Mouse (Mus musculus) thymus, adult 2 months (tissue): ENCODE measurements around the gene Fam241a. TPM values are rescaled to one million over a fixed set of nuclear protein-coding genes. Genes with fewer than 3 reads are reported as not detected.

Source experiments
- DNase-seq: peaks from one replicate; pipeline ENCODE4 v3.0.0; 2021
- H3K27ac ChIP-seq: fragments of 200-500 bp; 2 replicates; pipeline ENCODE4 v1.5.1; 2012; ENCODE audit warnings: low read length, control low read depth; ENCODE audit not compliant: control insufficient read depth, insufficient read depth
- H3K27me3 ChIP-seq: fragments of 200-500 bp; 2 replicates; pipeline ENCODE4 v1.6.1; 2012; ENCODE audit warnings: mild to moderate bottlenecking, low read length, moderate library complexity, mixed read lengths; ENCODE audit not compliant: control insufficient read depth, insufficient read depth
- H3K36me3 ChIP-seq: fragments of 200-500 bp; 2 replicates; pipeline ENCODE4 v1.6.1; 2012; ENCODE audit warnings: mild to moderate bottlenecking, low read length, moderate library complexity; ENCODE audit not compliant: control insufficient read depth, insufficient read depth
- H3K4me1 ChIP-seq: fragments of 200-500 bp; replicated peaks from 2 replicates; pipeline ENCODE4 v1.6.1; 2012; ENCODE audit warnings: low read length; ENCODE audit not compliant: control insufficient read depth, insufficient read depth
- H3K4me3 ChIP-seq: fragments of 200-500 bp; 2 replicates; pipeline ENCODE4 v1.5.1; 2012; ENCODE audit warnings: mild to moderate bottlenecking, low read length, control low read depth, moderate library complexity; ENCODE audit not compliant: control insufficient read depth, insufficient read depth
- CTCF ChIP-seq: fragments of 200-500 bp; IDR thresholded peaks from 2 replicates; pipeline ENCODE4 v1.5.1; 2012; ENCODE audit warnings: mild to moderate bottlenecking, control low read depth, low read length, moderate library complexity, borderline replicate concordance; ENCODE audit not compliant: control insufficient read depth, poor library complexity, insufficient read depth; ENCODE audit errors: extremely low read depth
- POLR2A ChIP-seq: fragments of 200-500 bp; IDR thresholded peaks from 2 replicates; pipeline ENCODE4 v1.6.1; 2012; ENCODE audit warnings: mild to moderate bottlenecking, low read length, control low read depth, moderate library complexity; ENCODE audit not compliant: control insufficient read depth, poor library complexity, insufficient read depth; ENCODE audit errors: extremely low read depth
- WGBS: fragments of 180-500 bp; shearing (Covaris S2); methylation state at CpG from one replicate; pipeline ENCODE4 v1.1.7; 2018; 5-methylcytosine and 5-hydroxymethylcytosine counted together
- polyA plus RNA-seq: library from polyadenylated mRNA; depleted of rRNA; stranded (reverse); fragments of >200 nt; gene quantifications from 2 replicates; pipeline ENCODE4 v1.2.3, GENCODE M21; 2012

The Fam241a gene
- polyA plus RNA-seq, 1 experiment = 4.8 TPM

DNA sequence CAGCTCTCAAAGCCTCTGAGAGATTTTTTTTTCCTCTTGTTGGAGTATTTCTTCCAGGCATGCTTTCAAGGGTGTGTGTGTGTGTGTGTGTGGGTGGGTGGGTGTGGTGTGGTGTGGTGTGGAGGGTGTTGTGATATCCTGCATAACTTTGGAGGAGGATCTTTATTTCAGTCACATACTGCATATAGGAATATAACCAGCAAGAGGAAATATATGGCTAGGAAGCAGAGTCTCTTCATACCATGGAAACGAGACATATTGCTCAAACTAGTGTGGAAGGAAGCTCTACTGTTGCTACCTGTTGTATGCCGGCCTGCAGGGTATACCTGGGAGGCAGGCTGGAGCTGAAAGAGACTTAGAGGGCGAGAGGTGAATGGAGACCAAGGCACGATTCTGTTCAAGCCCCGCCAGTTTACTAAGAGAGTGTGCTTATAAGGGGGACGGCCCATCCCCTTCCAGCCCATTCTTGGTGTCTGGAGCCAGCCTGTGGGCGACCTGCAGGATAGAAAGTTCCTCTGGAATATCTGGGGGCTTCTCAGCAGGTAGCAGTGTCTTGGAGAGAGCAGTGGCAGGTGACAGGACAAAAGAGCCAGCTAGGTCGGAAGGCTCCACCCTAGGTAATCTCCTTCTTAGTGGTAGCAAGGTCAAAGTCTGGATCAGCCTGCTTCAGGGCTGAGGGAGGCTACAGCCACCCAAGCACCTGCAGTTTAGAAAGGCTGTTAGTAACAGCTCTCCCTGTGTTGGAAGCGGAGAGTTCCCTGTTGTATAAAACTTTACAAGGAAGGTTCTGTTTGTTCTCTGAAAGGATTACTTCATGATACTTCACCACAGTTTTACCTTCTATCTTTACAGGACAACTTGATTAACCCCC lies 45.1 kb downstream of the Fam241a start:
- Histone ChIP-seq H3K27ac (no peak overlapping the region), H3K36me3 (no peaks in the 10 kb centered on the region), H3K4me3 (no peak overlapping the region), H3K4me1 (peaks cover 2% of the 10 kb centered on the region; the same call in 1 of the 2 replicates), H3K27me3 (no peaks in the 10 kb centered on the region)
- DNase-seq = no peak
- TF ChIP-seq POLR2A = no peak
- no peak for TF ChIP-seq CTCF
- WGBS = 89% methylated on average over 9 of the region's 9 CpGs

- no peak overlapping the region for H3K4me3 ChIP-seq
- no peak overlapping the region for H3K27ac ChIP-seq
- H3K36me3 ChIP-seq = no peaks in the 10 kb centered on the region
- H3K27me3 ChIP-seq = no peaks in the 10 kb centered on the region
- DNase-seq = no peak
- peaks cover 7% of the 10 kb centered on the region for H3K4me1 ChIP-seq
- 92% methylated on average over 5 of the region's 5 CpGs for WGBS
- no peak for TF ChIP-seq CTCF
- no peak for TF ChIP-seq POLR2A
Observed at GRCm38 (mm10) chr3:127849922-127850321, 46.2 kb downstream of the Fam241a start.

DNA sequence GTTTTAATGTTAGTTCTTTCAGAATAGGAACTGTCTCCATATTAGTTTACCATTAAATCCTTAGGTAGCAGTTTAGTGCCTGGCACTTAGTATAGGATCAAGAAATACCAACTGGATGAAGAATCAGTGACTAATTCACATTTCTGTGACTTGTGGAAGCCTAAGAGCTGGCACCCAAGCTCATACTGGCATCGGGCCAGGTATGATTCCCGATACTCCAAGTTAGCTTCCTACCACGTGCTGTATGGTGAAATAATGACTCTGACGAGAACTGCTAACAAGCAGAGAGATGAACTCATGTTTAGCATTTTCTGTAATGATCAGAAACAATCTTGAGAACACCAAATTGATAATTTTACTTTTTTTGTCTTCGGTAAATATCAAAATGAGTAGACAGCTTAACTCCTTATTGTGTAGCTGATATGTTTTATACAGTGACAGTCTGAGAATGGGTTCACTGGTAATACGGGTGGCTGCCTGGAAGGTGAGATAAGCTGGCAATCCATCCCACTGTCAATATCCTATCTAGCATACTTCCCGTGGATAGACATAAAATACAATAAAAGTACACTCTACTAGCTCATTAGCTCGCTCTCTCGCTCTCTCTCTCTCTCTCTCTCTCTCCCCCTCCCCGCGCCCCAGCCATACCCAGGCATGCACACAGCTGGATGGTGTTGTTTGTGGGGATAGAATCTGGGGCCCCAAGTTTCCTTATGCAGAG lies 47.9 kb downstream of the Fam241a start:
- peaks cover 14% of the 10 kb centered on the region for H3K4me1 ChIP-seq
- WGBS = 90% methylated on average over 11 of the region's 11 CpGs
- H3K27me3 ChIP-seq = no peaks in the 10 kb centered on the region
- H3K36me3 ChIP-seq = no peaks in the 10 kb centered on the region
- no peak for DNase-seq
- no peak overlapping the region for H3K4me3 ChIP-seq
- TF ChIP-seq CTCF = no peak
- H3K27ac ChIP-seq = no peak overlapping the region

DNA sequence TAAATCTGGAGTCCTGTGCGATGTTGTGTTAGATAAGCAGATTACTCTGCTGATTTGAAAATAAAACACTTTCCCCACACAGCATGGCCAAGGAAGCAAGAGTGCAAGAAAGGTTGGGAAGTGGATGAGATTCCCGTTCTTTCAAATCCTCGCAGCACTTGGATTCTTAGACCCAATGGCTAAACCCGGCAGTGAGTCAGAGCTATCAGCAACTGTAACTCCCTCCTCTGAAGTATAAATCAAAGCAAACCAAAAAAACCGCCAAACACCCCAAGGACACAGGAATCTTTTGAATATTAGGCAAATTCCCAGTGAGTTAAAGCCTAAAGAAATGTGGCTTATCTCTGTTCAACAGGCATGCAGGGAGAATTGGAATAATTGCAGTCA lies 52.2 kb downstream of the Fam241a start:
- TF ChIP-seq CTCF = no peak
- TF ChIP-seq POLR2A = no peak
- Histone ChIP-seq H3K36me3 (no peaks in the 10 kb centered on the region), H3K27ac (no peak overlapping the region), H3K4me1 (peaks cover 14% of the 10 kb centered on the region), H3K4me3 (no peak overlapping the region), H3K27me3 (no peaks in the 10 kb centered on the region)
- no peak for DNase-seq
- WGBS = 93% methylated on average over 5 of the region's 5 CpGs

DNA sequence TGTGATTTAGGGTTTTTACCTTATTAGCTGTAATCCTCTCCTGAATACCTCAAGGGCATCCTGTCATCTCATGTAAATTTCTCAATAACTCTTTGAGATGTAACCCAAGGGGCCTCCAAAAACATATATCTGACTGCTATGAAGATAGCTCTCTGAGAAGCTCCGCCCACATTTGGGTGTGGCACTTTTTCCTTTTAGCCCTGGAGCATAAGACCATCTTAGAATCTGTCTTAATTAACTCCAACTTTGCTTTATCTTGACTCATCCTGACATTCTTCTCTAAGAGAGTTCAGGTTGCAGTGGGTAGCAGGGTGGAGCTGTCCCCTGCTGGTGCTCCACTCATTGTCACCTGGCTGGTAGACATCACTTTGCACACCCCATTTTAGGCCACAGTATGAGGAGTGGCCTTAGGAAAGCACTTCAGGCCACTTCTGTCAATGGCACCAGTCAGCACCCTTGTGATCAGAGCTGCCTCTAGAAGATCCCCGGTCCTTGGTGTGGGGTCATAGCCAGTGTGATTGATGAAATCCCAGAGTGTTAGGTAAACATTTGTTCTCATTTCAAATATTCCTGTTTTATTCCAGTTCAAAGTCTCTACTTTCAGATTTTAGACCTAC lies 52.7 kb downstream of the Fam241a start:
- H3K27ac ChIP-seq = no peak overlapping the region
- TF ChIP-seq POLR2A (no peak), CTCF (no peak)
- H3K4me1 ChIP-seq = peaks cover 14% of the 10 kb centered on the region
- H3K36me3 ChIP-seq = no peaks in the 10 kb centered on the region
- 86% methylated on average over 2 of the region's 2 CpGs for WGBS
- H3K27me3 ChIP-seq = no peaks in the 10 kb centered on the region
- no peak for DNase-seq
- no peak overlapping the region for H3K4me3 ChIP-seq

GRCm38 (mm10) chr3:127841926-127842325 lies 54.2 kb downstream of the Fam241a start:
- no peak for DNase-seq
- WGBS = 95% methylated on average over 8 of the region's 8 CpGs
- Histone ChIP-seq H3K27ac (no peak overlapping the region), H3K27me3 (no peaks in the 10 kb centered on the region), H3K4me3 (no peak overlapping the region), H3K4me1 (peaks cover 16% of the 10 kb centered on the region), H3K36me3 (no peaks in the 10 kb centered on the region)
- no peak for TF ChIP-seq POLR2A
- no peak for TF ChIP-seq CTCF
